Mouse (Mus musculus) left cerebral cortex, postnatal 10 days (tissue): ENCODE data around the gene Hoxa5. TPM values are rescaled to one million over a fixed set of nuclear protein-coding genes. Genes with fewer than 3 reads are reported as not detected.

Source experiments
- DNase-seq, 2 experiments: peaks; one replicate each; pipeline ENCODE4 v3.0.0; 2021 to 2022; ENCODE audit warnings: low spot score in 2 of 2, mixed read lengths in 1 of 2; ENCODE audit errors: extremely low spot score in 1 of 2
- intact Hi-C: fragments of 180-260 bp; cut with DNase I; formaldehyde crosslinking; loops from one replicate; pipeline ENCODE4 v1.15.1; 2025
- total RNA-seq, 2 experiments: library from RNA; stranded (reverse); gene quantifications; 2 replicates each; pipeline ENCODE4 v1.2.3; 2021

Hoxa5 gene
- total RNA-seq, 2 experiments from 2014 or later = not detected

DNA sequence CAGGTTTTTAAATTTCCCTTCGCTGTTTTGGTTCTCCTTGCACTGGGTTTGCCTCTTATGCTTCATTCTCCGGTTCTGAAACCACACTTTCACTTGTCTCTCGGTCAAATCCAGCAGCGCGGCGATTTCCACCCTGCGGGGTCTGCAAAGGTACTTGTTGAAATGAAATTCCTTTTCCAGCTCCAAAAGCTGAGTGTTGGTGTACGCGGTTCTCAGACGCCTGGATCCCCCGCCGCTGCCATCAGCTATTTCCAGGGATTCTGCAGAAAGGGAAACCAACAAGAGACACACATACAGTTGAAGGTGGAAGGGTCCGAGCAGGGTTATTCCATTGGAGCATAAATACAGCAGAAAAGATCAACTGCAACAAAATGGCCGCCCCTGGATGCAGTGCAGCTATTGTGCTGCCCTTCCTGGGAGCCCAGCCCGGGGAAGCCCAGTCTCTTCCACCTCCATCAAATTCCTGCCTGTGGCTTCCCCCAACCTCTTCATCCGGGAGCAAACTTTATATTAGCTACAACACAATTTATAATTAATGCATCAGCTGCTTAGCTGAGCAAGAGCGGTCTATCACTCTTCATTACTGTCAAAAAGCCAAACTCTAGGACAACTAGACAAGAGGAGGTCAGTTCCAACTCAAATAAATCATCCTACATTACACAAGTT is 40.9 kb downstream of the Hoxa5 start:
- no peak for DNase-seq
- intact Hi-C loops = no loop called here

DNA sequence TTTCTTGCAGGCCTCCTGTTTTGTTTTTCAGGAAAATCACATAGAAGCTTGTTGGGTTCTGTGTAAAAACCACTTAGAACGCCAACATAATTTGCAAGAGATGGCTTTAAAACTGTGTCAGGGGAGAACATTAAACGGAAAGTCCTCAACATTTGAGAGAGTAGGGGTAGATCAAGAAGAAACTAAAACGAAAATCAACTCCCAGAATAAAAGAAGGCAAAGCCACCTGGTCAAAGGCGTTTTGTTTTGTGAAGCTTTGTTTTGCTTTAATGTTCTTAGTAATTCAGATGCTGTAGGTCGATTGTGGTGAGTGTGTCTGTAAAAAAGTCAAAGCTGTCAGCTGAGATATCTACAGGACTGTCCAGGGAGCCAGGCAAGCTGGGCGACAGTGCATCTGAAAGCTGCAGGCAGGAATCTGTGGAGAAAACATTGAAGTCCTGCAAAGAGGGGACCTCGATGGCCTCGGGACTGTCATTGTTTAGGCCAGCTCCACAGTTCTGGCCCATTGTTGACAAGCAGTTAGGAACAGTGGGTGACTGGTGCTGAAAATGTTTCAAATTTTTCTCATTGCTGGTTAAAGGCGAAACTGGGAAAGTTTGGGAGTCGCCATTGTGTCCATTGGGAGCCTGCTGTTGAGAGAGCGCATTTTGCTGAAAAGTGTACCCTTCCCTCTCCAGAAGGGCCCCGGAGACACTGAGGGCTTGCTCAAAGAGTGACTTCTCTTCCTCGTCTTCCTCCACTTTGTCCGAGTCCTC is 41.6 kb downstream of the Hoxa5 start:
- no peak for DNase-seq
- intact Hi-C loops = no loop called here

DNA sequence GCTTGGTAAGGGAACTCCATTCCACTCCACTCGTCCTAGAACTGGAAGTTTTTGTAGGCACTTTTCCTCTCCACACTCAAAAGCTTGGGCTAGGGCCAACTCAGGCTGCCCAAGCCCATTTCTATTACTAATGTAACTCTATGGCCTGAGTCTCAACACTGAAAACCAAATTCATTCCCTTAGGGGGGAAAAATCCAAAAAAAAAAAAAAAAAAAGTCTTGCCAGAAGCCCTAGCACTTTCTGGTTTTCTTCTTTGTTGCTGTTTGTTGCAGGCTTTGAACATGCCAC is 42.4 kb downstream of the Hoxa5 start:
- no peak for DNase-seq
- intact Hi-C loops = no loop called here

GRCm38 (mm10) chr6:52161336-52162092 is 42.9 kb downstream of the Hoxa5 start:
- DNase-seq = no peak
- intact Hi-C loops = no loop called here

DNA sequence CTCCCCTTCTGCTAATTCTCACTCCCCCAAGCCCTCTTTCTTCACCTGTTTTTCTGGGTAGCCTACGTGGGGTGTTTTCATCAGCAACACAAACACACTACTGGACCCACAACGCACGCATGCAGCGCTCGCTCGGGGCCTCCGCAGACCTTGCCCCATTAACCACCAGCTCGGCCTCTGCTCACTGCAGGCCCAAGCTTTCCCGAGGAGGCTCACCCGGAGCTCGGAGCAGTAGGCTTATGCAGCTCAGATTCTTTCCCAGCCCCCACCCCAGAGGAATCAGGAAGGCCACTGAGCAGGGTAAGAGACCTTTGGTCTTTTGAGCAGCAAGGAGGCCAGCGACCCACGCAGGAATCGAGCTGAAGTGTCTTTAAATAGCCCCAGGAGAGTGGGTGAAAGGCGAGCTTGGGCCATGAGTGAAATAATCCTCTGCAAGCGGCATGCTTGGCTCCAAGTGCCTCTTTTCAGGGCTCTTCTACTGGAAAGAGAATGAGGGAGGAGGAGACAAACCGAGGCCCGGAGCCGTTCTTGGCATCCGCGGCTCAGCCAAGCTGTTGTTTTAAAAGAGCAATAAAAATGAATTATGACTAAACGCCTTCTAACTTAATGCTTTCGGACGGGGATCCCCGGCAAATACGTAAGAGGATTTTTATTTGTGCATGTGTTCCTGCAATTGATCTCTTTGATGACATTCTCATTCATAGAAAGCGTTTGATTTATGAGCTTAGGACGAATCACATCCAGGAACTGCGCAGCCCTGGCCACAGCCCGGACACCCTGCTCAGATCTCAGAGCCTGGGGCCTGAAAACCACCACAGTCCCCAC is 43.7 kb downstream of the Hoxa5 start:
- intact Hi-C loops = no loop called here
- no peak for DNase-seq

GRCm38 (mm10) chr6:52159979-52160378 is 44.4 kb downstream of the Hoxa5 start:
- intact Hi-C loops = loop anchor here (5.0 kb wide), 1 partner anchor 152 kb away; the partner anchor contains the start of gene Evx1
- no peak for DNase-seq

GRCm38 (mm10) chr6:52159164-52159761 is 45.1 kb downstream of the Hoxa5 start:
- DNase-seq = no peak
- intact Hi-C loops = loop anchor here (5.0 kb wide), 1 partner anchor 153 kb away; the partner anchor contains the start of gene Evx1

GRCm38 (mm10) chr6:52158276-52159051 is 45.9 kb downstream of the Hoxa5 start, which contains the start of gene Hoxa1:
Gene Hoxa1 (minus strand): TSS chr6:52158317.
- intact Hi-C loops = loop anchor here (5.0 kb wide), 1 partner anchor 154 kb away; the partner anchor contains the start of gene Evx1
- DNase-seq = peak in 1 of 2 experiments; percentile 34

DNA sequence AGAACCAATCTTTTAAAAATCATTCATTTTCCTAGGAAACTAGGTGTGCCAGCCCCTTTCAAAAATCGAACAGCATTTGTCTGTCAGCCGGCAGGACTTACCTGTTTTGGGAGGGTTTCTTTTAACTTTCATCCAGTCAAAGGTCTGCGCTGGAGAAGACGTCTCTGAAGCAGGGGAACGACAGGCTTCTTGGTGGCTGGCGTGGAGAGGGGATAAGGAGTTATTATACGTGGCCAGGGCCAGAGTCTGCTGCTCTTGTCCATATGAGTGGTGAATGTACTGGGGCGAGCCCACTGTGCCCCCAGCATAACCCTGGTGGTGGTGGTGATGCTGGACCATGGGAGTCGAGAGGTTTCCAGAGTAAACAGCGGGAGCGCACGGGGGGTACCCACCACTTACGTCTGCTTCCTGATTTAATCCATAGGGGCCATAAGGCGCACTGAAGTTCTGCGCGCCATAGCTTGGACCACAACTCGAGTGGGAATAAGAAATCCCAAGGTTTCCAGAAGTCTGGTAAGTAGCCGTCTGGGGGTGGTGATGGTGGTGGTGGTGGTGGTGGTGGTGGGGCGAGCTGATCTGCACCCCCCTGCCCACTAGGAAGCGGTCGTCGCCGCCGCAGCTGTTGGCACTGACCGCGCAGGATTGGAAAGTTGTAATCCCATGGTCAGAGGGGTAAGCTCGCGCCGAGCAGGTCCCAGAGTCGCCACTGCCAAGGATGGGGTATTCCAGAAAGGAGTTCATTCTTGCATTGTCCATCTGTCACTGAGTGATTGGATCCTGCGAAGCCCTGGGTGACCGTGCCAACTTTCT is 46.7 kb downstream of the Hoxa5 start:
- no peak for DNase-seq
- intact Hi-C loops = loop anchor here (5.0 kb wide), 1 partner anchor 155 kb away; the partner anchor contains the start of gene Evx1

DNA sequence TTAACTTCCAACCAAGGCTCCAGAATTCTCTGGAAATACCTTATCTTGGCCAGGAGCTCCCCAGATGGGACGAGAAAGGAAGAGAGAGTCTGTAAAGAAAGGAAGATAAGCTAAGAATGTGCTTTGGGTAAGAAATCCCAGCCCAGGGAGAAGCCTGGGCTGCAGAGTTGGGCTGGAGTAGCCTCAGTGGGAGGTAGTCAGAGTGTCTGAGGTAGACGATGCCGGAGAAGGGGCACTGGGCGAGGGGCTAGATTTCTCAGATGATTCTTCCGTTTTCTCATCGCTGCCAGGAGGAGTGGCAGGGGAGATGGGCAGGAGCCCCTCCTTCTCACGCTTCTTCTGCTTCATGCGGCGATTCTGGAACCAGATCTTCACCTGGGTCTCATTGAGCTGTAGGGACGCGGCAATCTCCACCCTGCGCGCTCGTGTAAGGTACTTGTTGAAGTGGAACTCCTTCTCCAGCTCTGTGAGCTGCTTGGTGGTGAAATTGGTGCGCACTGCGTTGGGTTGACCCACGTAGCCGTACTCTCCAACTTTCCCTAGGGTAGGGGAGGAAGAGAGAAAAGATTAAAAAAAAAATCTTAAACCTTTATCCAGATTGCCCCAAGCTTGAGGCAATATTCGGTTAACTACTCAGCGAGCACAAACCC is 47.7 kb downstream of the Hoxa5 start:
- DNase-seq = no peak
- intact Hi-C loops = loop anchor here (5.0 kb wide), 1 partner anchor 156 kb away; the partner anchor contains the start of gene Evx1

- DNase-seq = no peak
- intact Hi-C loops = loop anchor here (5.0 kb wide), 1 partner anchor 157 kb away; the partner anchor contains the start of gene Evx1
Measured at GRCm38 (mm10) chr6:52155471-52155870, 48.9 kb downstream of the Hoxa5 start.

- intact Hi-C loops = loop anchor here (5.0 kb wide), 1 partner anchor 147 kb away; no protein-coding TSS in a partner anchor
- DNase-seq = no peak
Measured at GRCm38 (mm10) chr6:52154044-52154443, 50.3 kb downstream of the Hoxa5 start.

DNA sequence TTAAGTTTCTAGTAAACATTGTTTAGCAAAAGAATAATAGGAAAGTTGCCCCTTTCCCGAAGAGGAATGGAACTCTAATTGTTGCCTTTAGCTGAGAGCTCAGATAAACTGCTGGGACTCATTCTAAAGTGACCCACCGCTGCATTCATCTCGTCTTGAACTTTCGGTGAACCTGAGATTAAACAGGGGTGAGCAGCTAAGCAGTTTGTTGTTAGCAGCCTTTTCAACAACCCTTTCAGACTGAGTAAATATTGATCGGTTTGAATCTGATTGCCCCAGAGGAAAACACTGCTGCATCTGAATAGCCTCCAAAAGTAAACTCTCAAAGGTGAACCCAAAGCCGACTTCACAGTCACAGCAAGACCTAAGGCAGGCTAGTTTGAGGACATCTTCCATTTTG is 51.1 kb downstream of the Hoxa5 start:
- no peak for DNase-seq
- intact Hi-C loops = loop anchor here (5.0 kb wide), 1 partner anchor 146 kb away; no protein-coding TSS in a partner anchor

GRCm38 (mm10) chr6:52152226-52153193 is 51.9 kb downstream of the Hoxa5 start:
- intact Hi-C loops = loop anchor here (5.0 kb wide), 1 partner anchor 145 kb away; no protein-coding TSS in a partner anchor
- DNase-seq = no peak
